Mouse (Mus musculus): ENCODE results near the gene Tctn3.
"Not testable (repeated sequence)": the region's sequence is repeated elsewhere in the genome, so short reads cannot be mapped to it uniquely, and the experiment has no call there.

Tctn3 gene

GRCm38 (mm10) chr19:40621616-40622015 is 9.6 kb upstream of the Tctn3 start:
- not testable (repeated sequence) for DNase-seq

GRCm38 (mm10) chr19:40616021-40616420 is 4.0 kb upstream of the Tctn3 start:
- DNase-seq = no peak

DNA sequence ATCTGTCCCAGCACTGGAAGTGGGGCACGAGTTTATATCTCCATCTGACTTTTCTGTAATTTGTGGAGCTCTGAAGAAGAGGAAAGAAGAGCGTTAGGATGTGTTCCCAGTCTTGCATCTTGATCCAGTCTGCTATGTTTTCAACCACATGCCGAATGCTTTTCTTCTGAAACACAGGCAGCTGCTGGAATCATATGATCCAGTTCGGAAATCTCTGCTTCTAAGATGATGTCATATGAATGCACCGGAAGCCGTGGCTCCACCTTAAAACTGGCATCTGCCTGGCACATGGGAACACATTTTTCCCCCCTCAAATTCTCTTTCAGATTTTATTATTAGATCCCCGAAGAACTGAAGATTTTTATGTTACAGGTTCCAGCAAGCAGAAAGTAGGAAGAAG is 2.8 kb upstream of the Tctn3 start:
- no peak for DNase-seq

DNA sequence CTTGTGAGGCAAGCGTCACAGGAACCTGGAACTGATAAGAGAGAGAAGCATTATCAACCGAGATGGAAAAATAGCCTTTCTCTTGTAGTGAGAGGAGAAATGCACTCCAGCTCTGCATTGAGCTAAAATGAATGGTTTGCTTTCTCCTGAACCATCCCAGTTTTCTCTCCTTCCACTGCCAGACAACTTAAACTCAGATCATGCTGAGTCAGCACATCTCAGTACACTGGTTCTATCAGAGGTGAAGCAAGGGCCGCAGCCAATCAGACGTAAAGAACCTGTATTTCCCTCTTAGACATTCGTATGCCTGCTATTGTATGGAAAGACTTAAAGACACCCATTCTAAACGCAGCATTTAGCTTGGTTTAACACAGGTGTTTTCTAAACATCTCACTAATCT is 4.4 kb downstream of the Tctn3 start:
- DNase-seq = no peak

GRCm38 (mm10) chr19:40605189-40605588 is 6.8 kb downstream of the Tctn3 start:
- no peak for DNase-seq

- no peak for DNase-seq
Observed at GRCm38 (mm10) chr19:40601870-40602269, 10.2 kb downstream of the Tctn3 start.

GRCm38 (mm10) chr19:40600846-40601245 is 11.2 kb downstream of the Tctn3 start:
- DNase-seq = not testable (repeated sequence)

- no peak for DNase-seq
Observed at GRCm38 (mm10) chr19:40595831-40596230, 16.2 kb downstream of the Tctn3 start.

DNA sequence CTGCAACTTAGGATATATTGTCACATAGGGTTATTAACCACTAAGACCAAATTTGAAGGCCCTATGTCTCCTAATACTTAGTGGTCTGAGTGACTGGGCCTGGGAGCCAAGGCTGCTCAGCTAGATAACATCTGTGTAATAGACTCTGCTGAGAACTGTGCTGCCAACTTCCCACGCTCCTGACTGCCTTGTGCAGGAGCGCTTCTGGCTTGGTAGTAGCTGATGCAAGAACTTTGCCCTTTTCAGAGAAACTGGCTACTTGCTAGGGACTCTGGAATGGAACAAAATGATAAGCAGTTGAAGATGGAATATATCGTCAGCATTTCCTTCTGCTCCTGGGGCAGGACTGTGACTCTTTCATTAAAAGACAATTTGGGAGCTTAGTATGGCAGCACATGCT is 16.8 kb downstream of the Tctn3 start:
- no peak for DNase-seq

GRCm38 (mm10) chr19:40589530-40589880 is 22.5 kb downstream of the Tctn3 start:
- DNase-seq = no peak

GRCm38 (mm10) chr19:40588847-40589529 is 23.0 kb downstream of the Tctn3 start:
- DNase-seq = peak; percentile 90 to 93

DNA sequence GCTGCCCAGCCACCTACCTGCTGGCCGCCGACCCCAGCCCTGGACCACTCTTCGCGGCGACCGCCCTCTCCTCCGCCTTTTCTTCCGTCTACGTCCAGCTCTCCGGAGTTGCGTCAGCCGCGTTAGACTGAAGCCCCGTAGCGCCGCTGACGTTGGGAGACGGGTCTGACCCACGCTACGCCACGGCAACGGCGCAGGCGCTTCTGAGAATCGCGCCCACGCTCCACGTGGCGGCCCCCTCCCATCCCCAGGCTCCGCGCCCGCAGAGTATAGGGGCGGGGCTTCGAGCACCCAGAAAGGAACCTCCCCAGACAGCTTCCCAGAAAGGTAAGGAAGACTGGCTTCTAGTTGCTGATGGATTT is 23.8 kb downstream of the Tctn3 start, which contains the start of gene Aldh18a1:
TSS of gene Aldh18a1 (minus strand) at position 171 of the 362 bp plus-strand sequence.
- DNase-seq = peak; percentile 95 to 96

GRCm38 (mm10) chr19:40587491-40588292 is 24.3 kb downstream of the Tctn3 start:
- DNase-seq = no peak

GRCm38 (mm10) chr19:40586908-40587307 is 25.1 kb downstream of the Tctn3 start:
- DNase-seq = no peak

DNA sequence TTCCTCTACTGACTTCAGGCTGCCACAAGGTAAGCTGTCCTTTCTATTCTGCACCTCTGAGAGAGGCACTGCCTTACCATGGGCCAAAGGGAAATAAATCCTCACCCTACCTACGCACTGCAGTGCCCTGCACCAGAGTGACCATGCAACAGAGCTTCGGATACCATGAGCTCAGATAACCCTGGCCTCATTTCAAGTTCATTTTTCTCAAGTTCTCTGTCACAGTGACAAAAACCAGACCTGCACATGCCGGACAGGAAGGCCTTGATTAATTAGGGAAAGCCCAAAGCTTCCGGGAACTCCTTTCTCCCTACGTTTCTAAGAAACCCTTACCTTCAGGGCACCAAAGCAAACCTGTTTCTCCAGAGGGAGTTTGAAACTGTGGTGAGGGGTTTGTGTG is 30.4 kb downstream of the Tctn3 start:
- DNase-seq = no peak

DNA sequence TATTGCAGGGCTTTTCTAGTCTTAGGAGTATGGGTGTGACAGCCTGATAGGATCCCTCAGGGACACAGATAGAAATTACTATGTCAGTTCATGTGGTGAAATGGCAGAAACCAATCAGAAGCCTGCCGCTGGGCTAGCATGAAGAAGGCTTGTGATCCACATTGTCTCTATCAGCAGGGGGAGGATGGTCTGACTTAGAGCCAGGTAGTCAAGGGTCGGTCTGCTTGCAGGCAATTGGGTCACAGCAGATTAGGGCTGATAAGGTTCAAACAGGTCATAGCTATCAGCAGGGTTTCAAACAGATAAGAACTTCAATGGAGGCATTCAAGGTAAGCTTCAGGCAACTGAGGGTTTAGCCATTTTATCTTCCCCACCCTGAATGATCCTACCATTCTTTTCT is 31.1 kb downstream of the Tctn3 start:
- no peak for DNase-seq

- DNase-seq = no peak
Observed at GRCm38 (mm10) chr19:40575438-40575837, 36.6 kb downstream of the Tctn3 start.

GRCm38 (mm10) chr19:40570726-40571125 is 41.3 kb downstream of the Tctn3 start:
- no peak for DNase-seq

- no peak for DNase-seq
Observed at GRCm38 (mm10) chr19:40567616-40568015, 44.4 kb downstream of the Tctn3 start.

DNA sequence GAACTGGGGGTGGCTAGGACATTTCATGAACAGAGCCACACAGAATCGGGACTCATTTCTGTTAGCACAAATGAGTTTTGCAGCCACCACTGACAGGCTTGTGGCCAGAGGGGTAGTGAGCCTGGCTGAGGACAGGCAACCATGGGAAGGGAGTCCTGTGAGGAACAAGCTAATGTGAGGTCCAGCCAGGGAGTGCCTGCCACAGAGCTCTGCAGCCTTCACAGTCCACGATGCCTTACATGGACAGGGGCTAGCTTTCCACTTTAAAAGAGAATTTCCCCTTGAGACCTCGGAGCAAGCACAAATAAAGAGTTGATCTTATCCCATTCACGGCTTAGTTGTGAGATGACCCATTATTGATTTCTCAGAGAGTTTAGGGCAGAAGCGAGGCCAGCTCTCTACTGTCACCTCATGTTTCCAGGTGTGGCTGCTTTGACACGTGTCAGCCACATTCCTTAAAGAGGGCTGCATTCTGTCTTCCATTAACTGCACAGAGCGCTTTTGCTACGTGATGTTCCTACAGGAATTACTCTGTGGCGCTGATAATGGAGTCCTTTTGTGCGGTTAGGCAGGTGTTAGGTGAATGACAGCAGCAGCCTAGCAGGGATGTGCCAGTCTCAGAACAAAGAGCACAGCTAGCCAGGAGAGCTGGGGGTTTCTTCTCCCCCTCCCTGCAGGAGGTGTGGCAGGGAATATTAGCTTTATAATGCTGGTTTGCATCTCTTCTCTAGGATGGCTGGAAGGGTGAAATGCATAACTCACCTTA is 48.0 kb downstream of the Tctn3 start:
- no peak for DNase-seq

- not testable (repeated sequence) for DNase-seq
Observed at GRCm38 (mm10) chr19:40561521-40561920, 50.5 kb downstream of the Tctn3 start.

- DNase-seq = no peak
Observed at GRCm38 (mm10) chr19:40556029-40556428, 56.0 kb downstream of the Tctn3 start.

GRCm38 (mm10) chr19:40555136-40555535 is 56.9 kb downstream of the Tctn3 start:
- DNase-seq = no peak

DNA sequence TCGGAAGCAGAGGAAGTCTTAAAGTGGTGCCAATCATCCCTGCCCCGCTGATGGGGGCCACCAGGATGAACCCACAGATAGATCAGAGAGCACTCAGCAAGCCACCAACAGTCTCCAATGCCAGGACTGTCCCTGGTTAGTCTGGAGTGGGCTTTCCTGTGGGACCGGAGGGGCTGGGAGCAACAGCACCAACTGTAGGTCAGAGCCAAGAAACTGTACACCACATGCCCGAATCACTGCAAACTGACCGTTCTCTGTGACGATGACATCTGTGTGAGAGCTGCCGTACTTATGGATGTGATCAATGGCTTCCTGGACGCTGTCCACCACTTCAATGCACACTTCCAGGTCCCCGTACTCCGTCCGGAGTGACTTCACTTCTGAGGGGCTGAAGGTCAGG is 57.7 kb downstream of the Tctn3 start:
- no peak for DNase-seq

Measured in lung, postnatal 4 days (tissue).